Mouse (Mus musculus): ENCODE data around the gene Gm10272. TPM values are rescaled to one million over a fixed set of nuclear protein-coding genes. Genes with fewer than 3 reads are reported as not detected.
"Not testable (repeated sequence)": the region's sequence is repeated elsewhere in the genome, so short reads cannot be mapped to it uniquely, and the experiment has no call there.

The Gm10272 gene
- polyA plus RNA-seq, 1 experiment from 2014 or later = not detected

DNA sequence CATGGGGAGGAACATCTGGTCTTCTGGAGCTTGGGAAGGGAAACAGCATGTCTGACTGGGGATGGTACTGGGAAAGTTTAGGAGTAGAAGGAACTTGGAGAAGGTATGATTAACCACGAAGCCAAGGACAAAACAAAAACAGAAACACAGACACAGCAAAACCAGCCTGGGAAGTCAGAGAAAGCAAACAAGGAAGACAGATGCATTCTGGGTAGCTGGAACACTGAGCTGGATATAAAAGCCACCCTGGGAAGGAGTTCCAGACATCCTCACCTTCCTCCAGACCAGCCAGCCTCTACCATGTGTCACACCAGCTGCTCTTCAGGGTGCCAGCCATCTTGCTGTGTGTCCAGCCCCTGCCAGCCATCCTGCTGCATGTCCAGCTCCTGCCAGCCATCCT is 9.1 kb downstream of the Gm10272 start, which contains the start of gene Gm10142:
TSS of gene Gm10142 (plus strand) at position 301 of the 400 bp plus-strand sequence.
- H3K4me2 ChIP-seq (ENCODE audit: low read depth, low read length) = no peak within 1 kb of the TSS
- no peaks in the 10 kb centered on the region for H3K27me3 ChIP-seq (ENCODE audit: control insufficient read depth, insufficient read depth, low read depth, low read length)
- H3K4me3 ChIP-seq (ENCODE audit: low read length) = no peak within 1 kb of the TSS
- 88% methylated on average over 1 of the region's 1 CpGs for WGBS
- H3K9me3 ChIP-seq (ENCODE audit: control insufficient read depth, low read length) = no peaks in the 10 kb centered on the region
- no peaks in the 10 kb centered on the region for H3K4me1 ChIP-seq (replicated peaks; ENCODE audit: control insufficient read depth, insufficient read depth, low read length)
- no peak within 1 kb of the TSS for H3K27ac ChIP-seq (ENCODE audit: low read length)
- no peak within 1 kb of the TSS for H3K9ac ChIP-seq (ENCODE audit: low read length)
- ATAC-seq (ENCODE audit: low read depth) = no peak
- no peaks in the 10 kb centered on the region for H3K36me3 ChIP-seq (ENCODE audit: control insufficient read depth, insufficient read depth, low read length)

GRCm38 (mm10) chr10:77720299-77720698 is 13.9 kb downstream of the Gm10272 start, which contains the start of gene Krtap12-1:
Gene Krtap12-1, plus strand, starts transcription at chr10:77720599.
- 74% methylated on average over 1 of the region's 1 CpGs for WGBS
- H3K9ac ChIP-seq (ENCODE audit: low read length); H3K4me3 ChIP-seq (ENCODE audit: low read length); H3K9me3 ChIP-seq (ENCODE audit: control insufficient read depth, low read length); H3K27ac ChIP-seq (ENCODE audit: low read length); H3K4me2 ChIP-seq (ENCODE audit: low read depth, low read length); H3K27me3 ChIP-seq (ENCODE audit: control insufficient read depth, insufficient read depth, low read depth, low read length); H3K4me1 ChIP-seq (replicated peaks; ENCODE audit: control insufficient read depth, insufficient read depth, low read length); ATAC-seq (ENCODE audit: low read depth); H3K36me3 ChIP-seq (ENCODE audit: control insufficient read depth, insufficient read depth, low read length): not testable (repeated sequence)

GRCm38 (mm10) chr10:77724855-77725254 is 18.4 kb downstream of the Gm10272 start:
- Histone ChIP-seq H3K4me3 (ENCODE audit: low read length) (no peak overlapping the region), H3K36me3 (ENCODE audit: control insufficient read depth, insufficient read depth, low read length) (no peaks in the 10 kb centered on the region), H3K27ac (ENCODE audit: low read length) (no peak overlapping the region), H3K9ac (ENCODE audit: low read length) (no peak overlapping the region), H3K9me3 (ENCODE audit: control insufficient read depth, low read length) (no peaks in the 10 kb centered on the region), H3K27me3 (ENCODE audit: control insufficient read depth, insufficient read depth, low read depth, low read length) (no peaks in the 10 kb centered on the region), H3K4me2 (ENCODE audit: low read depth, low read length) (no peak overlapping the region), H3K4me1 (replicated peaks; ENCODE audit: control insufficient read depth, insufficient read depth, low read length) (no peaks in the 10 kb centered on the region)
- no peak for ATAC-seq (ENCODE audit: low read depth)
- 73% methylated on average over 8 of the region's 8 CpGs for WGBS

- Histone ChIP-seq H3K9me3 (ENCODE audit: control insufficient read depth, low read length) (no peaks in the 10 kb centered on the region), H3K4me3 (ENCODE audit: low read length) (no peak within 1 kb of the TSS), H3K27ac (ENCODE audit: low read length) (no peak within 1 kb of the TSS), H3K27me3 (ENCODE audit: control insufficient read depth, insufficient read depth, low read depth, low read length) (no peaks in the 10 kb centered on the region), H3K4me2 (ENCODE audit: low read depth, low read length) (no peak within 1 kb of the TSS), H3K4me1 (replicated peaks; ENCODE audit: control insufficient read depth, insufficient read depth, low read length) (no peaks in the 10 kb centered on the region), H3K36me3 (ENCODE audit: control insufficient read depth, insufficient read depth, low read length) (no peaks in the 10 kb centered on the region), H3K9ac (ENCODE audit: low read length) (no peak within 1 kb of the TSS)
- 16% methylated on average over 3 of the region's 3 CpGs for WGBS
- no peak for ATAC-seq (ENCODE audit: low read depth)
These were observed 19.8 kb downstream of the Gm10272 start, which contains the start of gene Gm10100 for GRCm38 (mm10) chr10:77726186-77726585. Gene Gm10100, plus strand, starts transcription at chr10:77726486.

DNA sequence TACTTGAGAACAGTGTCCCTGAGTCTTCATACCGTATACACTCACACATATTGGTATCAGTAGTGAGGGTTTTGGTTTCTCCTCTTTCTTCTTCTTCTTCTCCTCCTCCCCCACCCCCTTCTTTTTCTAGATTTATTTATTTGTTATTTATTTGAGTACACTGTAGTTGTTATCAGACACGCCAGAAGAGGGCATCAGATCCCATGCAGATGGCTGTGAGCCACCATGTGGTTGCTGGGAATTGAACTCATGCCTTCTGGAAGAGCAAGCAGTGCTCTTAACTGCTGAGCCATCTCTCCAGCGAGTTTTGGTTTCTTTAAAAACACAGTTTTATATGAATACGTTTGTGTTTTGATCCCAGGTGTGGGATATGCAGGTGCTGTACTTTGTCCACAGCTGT is 21.9 kb downstream of the Gm10272 start:
- WGBS = 51% methylated on average over 4 of the region's 4 CpGs
- Histone ChIP-seq H3K9ac (ENCODE audit: low read length) (no peak overlapping the region), H3K27me3 (ENCODE audit: control insufficient read depth, insufficient read depth, low read depth, low read length) (no peaks in the 10 kb centered on the region), H3K4me2 (ENCODE audit: low read depth, low read length) (no peak overlapping the region), H3K27ac (ENCODE audit: low read length) (no peak overlapping the region), H3K9me3 (ENCODE audit: control insufficient read depth, low read length) (no peaks in the 10 kb centered on the region), H3K4me1 (replicated peaks; ENCODE audit: control insufficient read depth, insufficient read depth, low read length) (no peaks in the 10 kb centered on the region), H3K4me3 (ENCODE audit: low read length) (no peak overlapping the region), H3K36me3 (ENCODE audit: control insufficient read depth, insufficient read depth, low read length) (no peaks in the 10 kb centered on the region)
- ATAC-seq (ENCODE audit: low read depth) = no peak

DNA sequence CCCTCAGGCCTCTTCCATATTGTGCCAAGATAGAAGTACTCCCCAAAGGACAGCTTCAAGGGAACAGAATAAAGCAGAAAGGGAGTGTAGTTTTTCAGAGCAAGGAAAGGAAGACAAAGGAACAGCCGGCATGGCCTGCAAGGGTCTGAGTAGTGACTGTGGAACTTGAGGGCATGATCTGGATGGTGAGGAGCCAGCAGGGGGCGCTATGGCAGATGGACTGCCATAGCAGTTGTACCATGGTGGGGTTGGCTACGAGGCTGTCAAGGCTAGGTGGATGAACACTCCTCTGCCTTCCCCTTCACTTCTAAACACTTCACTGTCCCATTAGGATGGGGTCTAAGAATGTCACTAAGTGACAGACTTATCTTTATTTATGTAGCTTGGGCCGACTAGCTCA is 22.8 kb downstream of the Gm10272 start:
- Histone ChIP-seq H3K4me2 (ENCODE audit: low read depth, low read length) (no peak overlapping the region), H3K9me3 (ENCODE audit: control insufficient read depth, low read length) (no peaks in the 10 kb centered on the region), H3K9ac (ENCODE audit: low read length) (no peak overlapping the region), H3K27ac (ENCODE audit: low read length) (no peak overlapping the region), H3K4me3 (ENCODE audit: low read length) (no peak overlapping the region), H3K36me3 (ENCODE audit: control insufficient read depth, insufficient read depth, low read length) (no peaks in the 10 kb centered on the region), H3K27me3 (ENCODE audit: control insufficient read depth, insufficient read depth, low read depth, low read length) (no peaks in the 10 kb centered on the region), H3K4me1 (replicated peaks; ENCODE audit: control insufficient read depth, insufficient read depth, low read length) (no peaks in the 10 kb centered on the region)
- ATAC-seq (ENCODE audit: low read depth) = no peak
- WGBS = 38% methylated on average over 4 of the region's 4 CpGs

GRCm38 (mm10) chr10:77735928-77736327 is 29.5 kb downstream of the Gm10272 start:
- Histone ChIP-seq H3K27me3 (ENCODE audit: control insufficient read depth, insufficient read depth, low read depth, low read length) (no peaks in the 10 kb centered on the region), H3K9ac (ENCODE audit: low read length) (no peak overlapping the region), H3K4me1 (replicated peaks; ENCODE audit: control insufficient read depth, insufficient read depth, low read length) (no peaks in the 10 kb centered on the region), H3K4me3 (ENCODE audit: low read length) (no peak overlapping the region), H3K27ac (ENCODE audit: low read length) (no peak overlapping the region), H3K9me3 (ENCODE audit: control insufficient read depth, low read length) (peaks cover 4% of the 10 kb centered on the region; the same call in 1 of the 2 replicates), H3K4me2 (ENCODE audit: low read depth, low read length) (no peak overlapping the region), H3K36me3 (ENCODE audit: control insufficient read depth, insufficient read depth, low read length) (no peaks in the 10 kb centered on the region)
- WGBS = 90% methylated on average over 1 of the region's 1 CpGs
- ATAC-seq (ENCODE audit: low read depth) = no peak

DNA sequence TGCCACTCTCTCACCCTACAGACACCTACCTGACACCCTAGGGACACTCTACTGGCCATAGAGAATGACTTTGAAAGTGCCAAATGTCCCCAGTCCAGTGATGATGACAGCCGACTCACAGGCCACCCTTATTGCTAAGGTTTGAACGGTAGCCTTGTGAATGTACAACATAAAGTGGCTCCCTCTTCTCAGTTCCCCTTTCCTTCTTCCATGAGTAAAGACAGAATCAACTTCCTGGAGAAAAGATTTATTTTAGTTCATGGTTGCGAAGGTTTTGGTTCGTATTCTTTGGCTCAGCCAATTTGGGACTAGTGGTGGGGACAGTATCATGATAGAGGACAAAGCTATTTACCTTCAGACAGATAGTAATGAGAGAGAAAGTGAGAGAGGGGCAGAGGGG is 32.5 kb downstream of the Gm10272 start:
- no peaks in the 10 kb centered on the region for H3K27me3 ChIP-seq (ENCODE audit: control insufficient read depth, insufficient read depth, low read depth, low read length)
- no peak overlapping the region for H3K27ac ChIP-seq (ENCODE audit: low read length)
- 80% methylated on average over 4 of the region's 4 CpGs for WGBS
- no peaks in the 10 kb centered on the region for H3K4me1 ChIP-seq (replicated peaks; ENCODE audit: control insufficient read depth, insufficient read depth, low read length)
- ATAC-seq (ENCODE audit: low read depth) = no peak
- no peak overlapping the region for H3K9ac ChIP-seq (ENCODE audit: low read length)
- no peak overlapping the region for H3K4me2 ChIP-seq (ENCODE audit: low read depth, low read length)
- no peaks in the 10 kb centered on the region for H3K36me3 ChIP-seq (ENCODE audit: control insufficient read depth, insufficient read depth, low read length)
- H3K4me3 ChIP-seq (ENCODE audit: low read length) = no peak overlapping the region
- peaks cover 4% of the 10 kb centered on the region; the same call in 1 of the 2 replicates for H3K9me3 ChIP-seq (ENCODE audit: control insufficient read depth, low read length)

- WGBS = 57% methylated on average over 4 of the region's 5 CpGs
- H3K27me3 ChIP-seq (ENCODE audit: control insufficient read depth, insufficient read depth, low read depth, low read length) = not testable (repeated sequence)
These were observed 35.7 kb downstream of the Gm10272 start, which contains the start of gene Gm18596 for GRCm38 (mm10) chr10:77741924-77742688. Gene Gm18596, minus strand, starts transcription at chr10:77742638.

More at GRCm38 (mm10) chr10:77741924-77742688, 35.7 kb downstream of the Gm10272 start, which contains the start of gene Gm18596:
- not testable (repeated sequence) for H3K4me1 ChIP-seq (replicated peaks; ENCODE audit: control insufficient read depth, insufficient read depth, low read length); H3K9ac ChIP-seq (ENCODE audit: low read length); H3K27ac ChIP-seq (ENCODE audit: low read length); H3K36me3 ChIP-seq (ENCODE audit: control insufficient read depth, insufficient read depth, low read length); H3K4me2 ChIP-seq (ENCODE audit: low read depth, low read length); H3K4me3 ChIP-seq (ENCODE audit: low read length); ATAC-seq (ENCODE audit: low read depth); H3K9me3 ChIP-seq (ENCODE audit: control insufficient read depth, low read length)
